Mouse (Mus musculus) G1E (cell line): Measurements from ENCODE around the gene Enho.

ENCODE experiments used
- CTCF ChIP-seq: IDR thresholded peaks from 2 replicates; pipeline ENCODE4 v1.5.1; 2012; ENCODE audit warnings: low read depth, low read length, inconsistent platforms, mixed read lengths
- GATA1 ChIP-seq: IDR thresholded peaks from 2 replicates; pipeline ENCODE4 v1.6.1; 2012; ENCODE audit warnings: borderline replicate concordance, low read length, inconsistent platforms, mixed read lengths
- TAL1 ChIP-seq: conservative IDR thresholded peaks from 2 replicates; pipeline ENCODE4 v1.6.1; 2012; ENCODE audit warnings: low read depth, low read length, inconsistent platforms, mixed read lengths

GRCm38 (mm10) chr4:41662723-41663122 is 22.6 kb upstream of the Enho start:
- TF ChIP-seq CTCF (no peak), TAL1 (no peak), GATA1 (no peak)
